Mouse (Mus musculus) layer of hippocampus, adult 9-10 months (tissue): Measurements from ENCODE around the gene Tmem100.
A peak's percentile ranks its signal among the peaks of the same experiment; 100 is the strongest.

Experiments used
- DNase-seq: peaks from one replicate; pipeline ENCODE4 v3.0.0; 2022; ENCODE audit warnings: low spot score

The Tmem100 gene

DNA sequence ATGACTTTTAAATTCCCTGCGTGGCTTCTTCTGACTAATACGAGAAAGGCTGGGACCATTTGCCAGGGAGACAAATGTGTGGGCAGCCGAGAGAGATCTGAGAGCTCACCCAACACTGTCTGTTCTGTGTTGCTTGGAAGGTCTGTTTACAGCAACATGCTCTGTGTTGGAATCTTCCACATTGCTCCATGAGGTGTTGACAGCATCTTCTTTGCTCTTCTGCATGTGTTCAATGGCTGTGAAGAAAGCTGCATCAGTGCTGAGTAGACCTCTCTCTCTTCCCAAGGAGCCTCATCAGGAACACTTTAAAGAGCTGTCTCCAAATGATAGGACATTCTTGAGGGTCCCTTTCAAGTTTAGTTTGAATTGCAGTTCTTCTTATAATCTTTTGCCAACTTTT lies 32.5 kb downstream of the Tmem100 start:
- no peak for DNase-seq

DNA sequence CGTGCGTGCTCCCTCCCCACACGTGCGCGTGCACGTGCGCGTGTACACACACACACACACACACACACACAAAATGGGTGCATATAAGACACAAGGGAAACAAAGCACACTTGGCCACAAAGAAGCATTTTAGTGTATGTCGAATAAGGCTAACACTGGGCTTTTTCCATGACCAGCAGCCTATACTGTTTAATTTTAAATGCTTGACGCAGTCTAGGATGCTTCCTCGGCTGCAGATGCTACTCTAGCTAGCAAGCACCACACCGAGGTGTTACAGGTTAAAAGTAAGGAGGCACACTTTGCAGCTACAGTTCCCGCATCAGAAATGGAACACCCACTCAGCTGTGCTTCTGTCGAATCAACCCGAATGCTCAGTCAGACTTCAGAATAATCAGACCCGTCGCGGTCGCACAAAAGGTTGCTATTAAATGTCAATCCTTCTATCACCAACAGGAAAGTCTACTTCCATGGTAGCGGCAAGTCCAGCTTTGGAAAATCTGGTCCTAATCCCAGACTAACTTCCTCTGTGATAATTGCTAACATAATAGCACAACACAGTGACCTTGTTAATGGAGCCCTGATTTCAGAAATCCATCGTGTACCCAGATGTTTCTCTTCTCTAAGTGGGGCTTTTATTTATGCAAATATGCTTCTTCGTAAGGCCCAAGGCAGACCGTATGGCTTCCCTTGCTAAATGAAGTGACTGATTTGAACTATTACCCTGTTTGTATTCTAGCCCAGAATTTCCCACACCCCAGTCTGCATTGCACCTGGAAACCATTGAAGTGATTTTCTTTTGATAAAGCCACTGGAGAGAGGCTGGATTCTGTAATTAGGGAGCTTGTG lies 36.5 kb downstream of the Tmem100 start:
- DNase-seq: no peak

DNA sequence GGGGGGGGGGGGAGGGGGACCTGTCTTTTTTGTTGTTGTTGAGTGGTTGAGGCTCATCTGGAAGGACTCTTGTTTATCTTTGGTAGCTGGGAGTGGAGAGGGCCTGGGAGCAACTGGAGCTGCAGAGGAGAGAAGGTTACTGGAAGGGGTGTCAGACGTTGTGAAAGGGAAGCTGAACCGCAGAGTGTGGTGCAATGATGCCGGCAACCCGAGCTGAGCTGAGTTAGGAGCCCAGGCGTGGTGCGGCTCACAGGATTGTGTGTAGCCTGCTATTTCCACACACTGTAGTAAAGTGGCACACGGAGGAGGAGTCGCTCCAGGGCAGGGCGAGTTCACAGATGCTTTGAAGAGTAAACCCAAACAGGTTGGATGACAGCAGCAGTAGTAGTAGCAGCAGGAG lies 41.6 kb downstream of the Tmem100 start:
- no peak for DNase-seq

DNA sequence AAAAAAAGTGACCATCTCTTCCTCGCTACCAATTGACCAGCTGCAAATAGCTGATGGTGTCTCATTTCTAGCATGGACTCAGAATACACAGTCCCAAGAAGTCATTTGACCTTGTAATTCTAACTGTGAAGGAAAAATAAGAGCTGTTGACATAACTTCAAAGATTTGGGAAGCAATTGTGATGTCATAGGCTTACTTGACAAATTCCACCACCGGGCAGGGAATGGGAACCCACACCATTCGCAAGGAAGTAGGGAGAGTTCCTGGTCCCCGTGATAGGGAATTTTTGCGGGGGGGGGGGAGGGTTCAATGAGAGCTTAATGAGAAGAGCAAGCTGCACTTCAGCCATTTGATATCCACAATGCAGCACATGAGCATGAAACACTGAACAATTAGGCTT lies 43.1 kb downstream of the Tmem100 start:
- DNase-seq: no peak

DNA sequence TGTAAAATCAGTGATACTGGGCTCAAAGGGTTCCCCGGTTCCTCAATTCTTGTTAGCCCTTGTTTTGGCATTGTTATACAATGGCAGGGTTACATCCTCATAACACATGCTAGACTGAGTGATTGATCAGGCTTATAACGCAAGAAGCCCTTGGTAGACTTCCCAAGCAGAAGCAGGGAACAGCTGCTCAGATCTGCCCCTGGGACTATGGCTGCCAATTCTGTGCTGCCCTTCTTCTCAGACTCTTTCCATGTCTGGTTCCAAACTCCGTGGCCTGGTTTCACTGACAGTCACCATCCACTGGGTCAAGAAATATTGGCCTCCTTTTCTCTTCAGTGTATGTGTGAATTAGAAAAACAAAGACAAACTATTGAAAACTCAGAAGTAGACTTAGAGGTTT lies 46.5 kb downstream of the Tmem100 start:
- DNase-seq: no peak

DNA sequence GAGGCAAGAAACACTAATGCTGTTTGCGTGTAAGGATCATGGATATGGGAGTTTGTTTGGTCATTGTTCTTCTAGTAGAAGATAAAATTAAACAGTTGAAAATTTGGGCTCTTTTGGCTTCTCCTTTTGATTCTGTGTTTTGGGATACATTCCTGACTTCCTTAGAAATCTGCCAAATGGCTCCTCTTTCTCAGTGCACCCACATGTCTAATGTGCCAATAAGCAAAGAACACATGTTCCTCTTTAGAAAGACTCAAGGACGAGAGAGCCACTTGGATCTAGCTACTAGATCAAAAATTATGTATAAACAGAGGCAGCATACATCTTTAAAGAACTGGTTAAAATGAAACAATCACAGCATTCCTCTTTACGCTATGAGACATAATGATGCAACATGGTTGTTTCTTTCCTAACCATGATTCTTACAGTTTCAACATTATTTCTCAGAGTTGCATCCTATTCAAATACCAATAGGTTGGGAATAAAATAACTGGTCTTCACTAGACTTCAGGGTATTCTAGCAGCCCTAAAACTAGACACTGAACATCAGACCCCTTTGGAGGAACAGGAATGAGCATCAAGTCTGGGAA lies 50.6 kb downstream of the Tmem100 start:
- DNase-seq: no peak

DNA sequence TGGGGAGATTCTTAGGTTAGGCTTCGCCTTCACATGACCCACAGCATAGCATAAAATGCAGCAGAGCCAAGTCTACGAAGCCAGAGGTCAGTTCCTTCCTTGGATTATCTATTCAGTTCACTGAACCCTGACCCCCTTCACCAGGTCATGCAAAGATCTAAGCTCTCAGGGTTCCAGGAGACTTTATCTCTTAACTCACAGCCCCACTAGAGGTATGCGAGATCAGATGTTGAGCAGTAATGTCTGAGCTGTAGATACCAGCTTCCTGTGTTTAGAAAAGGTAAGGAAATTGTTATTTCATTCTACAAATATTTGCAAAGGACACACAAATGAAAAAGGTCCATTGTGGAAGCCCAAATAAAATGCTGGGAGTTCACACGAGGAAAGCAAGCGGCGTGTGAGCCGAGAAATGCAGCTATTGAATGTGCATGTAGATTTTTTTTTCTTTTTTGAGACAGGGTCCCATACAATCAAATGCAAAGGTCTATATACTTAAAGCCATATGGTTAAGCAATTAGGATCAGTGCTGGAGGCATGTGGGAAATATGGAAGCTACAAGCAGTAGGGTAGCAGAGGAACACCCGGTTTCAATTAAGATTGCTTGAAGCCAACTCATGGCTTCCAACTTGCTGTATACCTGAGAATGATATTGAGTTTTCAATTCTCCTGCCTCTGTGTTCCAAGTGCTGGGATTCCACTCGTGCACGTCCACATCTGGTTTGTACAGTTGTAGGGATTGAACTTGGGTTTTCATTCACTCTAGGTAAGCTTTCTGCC lies 51.9 kb downstream of the Tmem100 start:
- no peak for DNase-seq

DNA sequence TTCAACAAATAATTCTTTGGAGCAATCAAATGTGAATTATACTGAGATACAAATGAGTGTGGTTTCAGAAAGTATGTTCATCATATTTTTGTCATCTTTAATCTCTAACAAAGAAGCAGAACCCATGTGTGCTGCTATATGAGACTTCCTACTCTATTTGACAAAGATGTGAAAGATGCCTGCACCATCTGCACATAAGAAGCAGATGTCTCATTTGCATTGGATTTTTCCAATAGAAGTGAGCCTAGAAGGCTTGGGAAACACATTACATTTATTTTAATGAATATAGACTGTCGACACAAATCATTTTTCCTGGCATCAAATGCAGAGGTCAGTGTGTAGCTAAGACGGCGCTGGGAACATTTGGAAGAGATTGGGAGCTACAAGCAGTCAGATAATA lies 52.9 kb downstream of the Tmem100 start:
- peak; percentile 33 for DNase-seq

DNA sequence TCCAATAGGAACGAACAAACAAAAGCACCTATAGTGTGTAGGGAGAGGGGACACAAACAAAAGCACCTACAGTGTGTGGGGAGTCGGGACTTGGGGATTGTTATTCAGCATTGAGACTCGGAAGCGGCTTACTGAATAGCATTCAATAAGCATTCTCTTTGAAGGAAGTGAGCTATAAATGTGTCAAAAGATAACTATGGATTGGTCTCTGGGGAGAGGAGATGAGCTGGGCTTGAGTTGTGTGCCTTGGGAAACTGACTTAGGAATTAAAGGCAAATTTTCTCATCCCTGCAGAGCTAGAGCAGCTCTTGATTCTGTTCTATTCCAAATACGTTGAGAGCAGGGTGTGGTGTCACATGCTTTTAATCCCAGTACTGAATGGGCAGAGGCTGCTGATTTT lies 54.0 kb downstream of the Tmem100 start:
- no peak for DNase-seq
